Mouse (Mus musculus) kidney, embryonic 16.5 days (tissue): ENCODE data around the gene Gapvd1. TPM values are rescaled to one million over a fixed set of nuclear protein-coding genes. Genes with fewer than 3 reads are reported as not detected.

ENCODE experiments used
- ATAC-seq: fragments of 200-750 bp; cut with Nextera tagmentation; 2 replicates; pipeline ENCODE4 v1.8.0; 2017; ENCODE audit warnings: moderate TSS enrichment; ENCODE audit not compliant: low FRiP score, low TSS enrichment
- H3K27ac ChIP-seq: fragments of 300-500 bp; sonication (generic); 2 replicates; pipeline ENCODE4 v1.5.1; 2014; ENCODE audit warnings: low read length
- H3K27me3 ChIP-seq: fragments of 300-500 bp; sonication (generic); 2 replicates; pipeline ENCODE4 v1.6.1; 2014; ENCODE audit warnings: low read length, control low read depth, mixed read lengths; ENCODE audit not compliant: insufficient read depth
- H3K36me3 ChIP-seq: fragments of 300-500 bp; sonication (generic); 2 replicates; pipeline ENCODE4 v1.6.1; 2014; ENCODE audit warnings: low read length, control low read depth, mixed read lengths; ENCODE audit not compliant: insufficient read depth
- H3K4me1 ChIP-seq: fragments of 300-500 bp; sonication (generic); 2 replicates; pipeline ENCODE4 v1.6.1; 2014; ENCODE audit warnings: low read length, control low read depth, mixed read lengths; ENCODE audit not compliant: insufficient read depth
- H3K4me2 ChIP-seq: fragments of 300-500 bp; sonication (generic); replicated peaks from 2 replicates; pipeline ENCODE4 v1.6.1; 2014; ENCODE audit warnings: low read depth, low read length
- H3K4me3 ChIP-seq: fragments of 300-500 bp; sonication (generic); 2 replicates; pipeline ENCODE4 v1.5.1; 2014; ENCODE audit warnings: mild to moderate bottlenecking, low read length
- H3K9ac ChIP-seq: fragments of 300-500 bp; sonication (generic); replicated peaks from 2 replicates; pipeline ENCODE4 v1.6.1; 2014; ENCODE audit warnings: low read length
- H3K9me3 ChIP-seq: fragments of 300-500 bp; sonication (generic); 2 replicates; pipeline ENCODE4 v1.6.1; 2016; ENCODE audit warnings: low read length, control low read depth
- WGBS: fragments of 180-500 bp; shearing (Covaris S2); extraction: QIAGEN DNeasy Blood & Tissue Kit; methylation state at CpG from one replicate; pipeline ENCODE4 v1.1.7; 2014; 5-methylcytosine and 5-hydroxymethylcytosine counted together
- polyA plus RNA-seq: library from polyadenylated mRNA; unstranded; fragments of >200 nt; fragmentation: Nextera tagmentation; extraction: Ambion mirVana; gene quantifications from 2 replicates; pipeline ENCODE4 v1.2.1, GENCODE M21; 2015

The Gapvd1 gene
- polyA plus RNA-seq, 1 experiment from 2014 or later, result 76.3 TPM

- ATAC-seq, result no peak
Observed at GRCm38 (mm10) chr2:34629758-34630157, 125.3 kb downstream of the Gapvd1 start.

GRCm38 (mm10) chr2:34628903-34629540 is 126.0 kb downstream of the Gapvd1 start:
- no peak overlapping the region for H3K4me2 ChIP-seq
- no peak for ATAC-seq
- H3K9ac ChIP-seq, result no peak overlapping the region
- H3K4me3 ChIP-seq, result no peak overlapping the region
- H3K9me3 ChIP-seq, result no peaks in the 10 kb centered on the region
- H3K27me3 ChIP-seq, result no peaks in the 10 kb centered on the region
- peaks cover 33% of the 10 kb centered on the region for H3K4me1 ChIP-seq
- H3K27ac ChIP-seq, result peak overlapping the region; percentile 69
- H3K36me3 ChIP-seq, result 0 out of 2 replicates have a peak, but pooled peaks cover 6% of the 10 kb centered on the region
- 63% methylated on average over 4 of the region's 4 CpGs for WGBS

More at GRCm38 (mm10) chr2:34629758-34630157, 125.3 kb downstream of the Gapvd1 start:
- Histone ChIP-seq H3K27ac (no peak overlapping the region), H3K4me2 (no peak overlapping the region), H3K9ac (no peak overlapping the region), H3K4me1 (peaks cover 33% of the 10 kb centered on the region), H3K9me3 (no peaks in the 10 kb centered on the region), H3K36me3 (0 out of 2 replicates have a peak, but pooled peaks cover 6% of the 10 kb centered on the region), H3K27me3 (no peaks in the 10 kb centered on the region), H3K4me3 (no peak overlapping the region)
- WGBS, result 84% methylated on average over 7 of the region's 7 CpGs

- no peak overlapping the region for H3K9ac ChIP-seq
- peak overlapping the region; percentile 74 for H3K27ac ChIP-seq
- 57% methylated on average over 17 of the region's 17 CpGs for WGBS
- H3K9me3 ChIP-seq, result no peaks in the 10 kb centered on the region
- H3K4me3 ChIP-seq, result no peak overlapping the region
- no peaks in the 10 kb centered on the region for H3K27me3 ChIP-seq
- peaks cover 35% of the 10 kb centered on the region for H3K4me1 ChIP-seq
- peaks cover 12% of the 10 kb centered on the region; the same call in 1 of the 2 replicates for H3K36me3 ChIP-seq
- ATAC-seq, result peak; percentile 78
- no peak overlapping the region for H3K4me2 ChIP-seq
Observed at GRCm38 (mm10) chr2:34627328-34628226, 127.5 kb downstream of the Gapvd1 start.

Other genes starting within 250 kb of the Gapvd1 start
- gene Hspa5, start 16.7 kb upstream of the Gapvd1 start, polyA plus RNA-seq, result 983 and 1,090 TPM in 2 replicates
- 38.9 and 39.0 TPM in 2 replicates for gene Rabepk, start 44.7 kb upstream of the Gapvd1 start, polyA plus RNA-seq
- 81.7 and 82.0 TPM in 2 replicates for gene Fbxw2, start 71.1 kb upstream of the Gapvd1 start, polyA plus RNA-seq
- gene Gm34653, start 77.8 kb upstream of the Gapvd1 start, polyA plus RNA-seq, result 0.10 TPM in 1 of 2 replicates, not detected in the other
- 13.2 and 13.6 TPM in 2 replicates for gene Cutal, start 119.2 kb upstream of the Gapvd1 start, polyA plus RNA-seq
- 130 and 140 TPM in 2 replicates for gene Psmd5, start 119.7 kb upstream of the Gapvd1 start, polyA plus RNA-seq
- 21.4 and 22.2 TPM in 2 replicates for gene Phf19, start 158.8 kb upstream of the Gapvd1 start, polyA plus RNA-seq
- 30.3 and 33.2 TPM in 2 replicates for gene Traf1, start 206.5 kb upstream of the Gapvd1 start, polyA plus RNA-seq